Mouse (Mus musculus): Measurements from ENCODE around the gene Scimp. TPM values are rescaled to one million over a fixed set of nuclear protein-coding genes. Genes with fewer than 3 reads are reported as not detected.
"Not testable (repeated sequence)": the region's sequence is repeated elsewhere in the genome, so short reads cannot be mapped to it uniquely, and the experiment has no call there.

The Scimp gene
- total RNA-seq, 4 experiments from 2014 or later = 0.53 TPM; not detected in 3

DNA sequence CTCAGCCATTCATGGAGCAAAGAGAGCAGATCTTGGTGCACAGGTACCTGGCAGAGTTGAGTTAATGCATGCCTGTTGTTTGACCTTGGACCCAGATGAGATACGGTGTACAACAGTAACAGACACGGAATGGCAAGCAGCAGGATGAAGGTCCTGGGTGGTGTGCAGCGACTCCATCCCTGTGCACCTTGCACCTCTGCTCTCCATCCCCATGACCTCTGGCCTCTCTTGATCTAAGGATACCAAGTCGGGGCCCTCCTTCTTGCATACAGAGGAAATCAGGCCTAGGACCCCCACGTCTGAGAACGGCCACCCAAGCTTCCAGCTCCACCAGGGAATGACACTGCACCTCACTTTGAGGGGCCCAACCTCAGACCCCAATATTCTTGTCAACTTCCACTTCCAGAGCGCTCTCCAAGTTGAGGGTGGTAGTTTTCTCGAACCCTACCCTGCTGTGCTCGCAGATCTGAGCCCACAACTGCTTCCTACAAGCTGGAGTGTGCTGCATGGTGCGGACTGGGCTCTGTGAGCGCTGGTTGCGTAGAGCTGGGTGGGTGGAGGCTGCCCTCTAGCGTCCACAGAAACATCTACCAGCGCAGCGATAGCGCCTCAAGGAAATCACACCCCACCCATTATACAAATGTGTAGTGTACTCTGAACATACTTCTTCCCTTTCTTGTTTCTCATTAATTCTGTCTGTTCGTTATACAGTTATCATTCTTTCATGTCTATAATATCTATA lies 35.4 kb downstream of the Scimp start:
- peak; percentile 21 to 41 for DNase-seq (ENCODE audit: low spot score in 2 of 2)

DNA sequence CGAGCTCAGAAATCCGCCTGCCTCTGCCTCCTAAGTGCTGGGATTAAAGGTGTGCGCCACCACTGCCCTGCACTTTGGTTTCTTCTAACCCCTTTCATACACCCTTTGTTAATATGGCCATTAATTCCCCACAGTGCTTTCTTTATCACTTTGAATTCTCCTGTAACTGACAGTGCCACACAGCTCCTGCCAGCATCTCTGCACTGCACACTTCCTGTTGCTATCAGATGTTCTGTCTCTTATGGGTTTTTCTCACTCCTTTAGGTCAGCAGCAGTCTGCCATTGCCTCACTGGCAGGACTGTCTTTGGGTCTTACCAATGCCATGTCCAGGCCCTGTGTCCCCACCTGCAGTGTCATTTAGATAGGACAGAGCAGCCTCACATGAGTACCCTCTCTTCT lies 41.6 kb downstream of the Scimp start:
- no peak for DNase-seq (ENCODE audit: low spot score in 2 of 2)

DNA sequence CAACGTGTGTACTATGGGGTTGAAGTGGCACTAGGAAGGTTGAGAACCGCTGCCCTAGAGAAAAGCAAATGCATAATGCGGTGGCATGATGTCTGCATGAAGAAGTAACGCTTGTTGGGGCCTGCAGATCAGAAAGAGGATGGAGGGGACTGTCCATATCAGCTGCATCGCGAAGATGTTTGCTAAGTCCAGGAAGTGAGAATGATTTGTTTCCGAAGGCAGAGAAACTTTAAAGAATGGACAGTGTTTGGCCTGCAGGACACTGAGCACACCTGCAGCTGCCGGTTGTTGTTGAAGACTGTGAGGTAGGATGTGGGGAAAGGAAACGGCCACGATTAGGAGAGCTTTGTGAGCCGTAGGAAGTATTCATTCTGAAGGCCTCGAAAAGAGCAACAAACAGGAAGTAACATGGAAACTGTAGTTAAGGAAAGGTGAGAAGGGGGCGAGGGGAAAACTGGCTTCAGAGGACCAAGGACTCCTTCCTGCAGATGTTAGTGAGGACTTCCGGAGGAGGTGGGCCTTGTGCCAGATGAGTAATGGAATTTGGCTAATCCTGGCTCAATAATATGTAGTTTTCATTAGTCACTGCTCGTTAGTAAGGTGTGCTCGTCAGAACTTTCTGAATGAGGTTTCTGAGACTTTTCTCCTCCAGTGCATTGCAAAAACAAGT lies 46.5 kb downstream of the Scimp start:
- no peak for DNase-seq (ENCODE audit: low spot score in 2 of 2)

DNA sequence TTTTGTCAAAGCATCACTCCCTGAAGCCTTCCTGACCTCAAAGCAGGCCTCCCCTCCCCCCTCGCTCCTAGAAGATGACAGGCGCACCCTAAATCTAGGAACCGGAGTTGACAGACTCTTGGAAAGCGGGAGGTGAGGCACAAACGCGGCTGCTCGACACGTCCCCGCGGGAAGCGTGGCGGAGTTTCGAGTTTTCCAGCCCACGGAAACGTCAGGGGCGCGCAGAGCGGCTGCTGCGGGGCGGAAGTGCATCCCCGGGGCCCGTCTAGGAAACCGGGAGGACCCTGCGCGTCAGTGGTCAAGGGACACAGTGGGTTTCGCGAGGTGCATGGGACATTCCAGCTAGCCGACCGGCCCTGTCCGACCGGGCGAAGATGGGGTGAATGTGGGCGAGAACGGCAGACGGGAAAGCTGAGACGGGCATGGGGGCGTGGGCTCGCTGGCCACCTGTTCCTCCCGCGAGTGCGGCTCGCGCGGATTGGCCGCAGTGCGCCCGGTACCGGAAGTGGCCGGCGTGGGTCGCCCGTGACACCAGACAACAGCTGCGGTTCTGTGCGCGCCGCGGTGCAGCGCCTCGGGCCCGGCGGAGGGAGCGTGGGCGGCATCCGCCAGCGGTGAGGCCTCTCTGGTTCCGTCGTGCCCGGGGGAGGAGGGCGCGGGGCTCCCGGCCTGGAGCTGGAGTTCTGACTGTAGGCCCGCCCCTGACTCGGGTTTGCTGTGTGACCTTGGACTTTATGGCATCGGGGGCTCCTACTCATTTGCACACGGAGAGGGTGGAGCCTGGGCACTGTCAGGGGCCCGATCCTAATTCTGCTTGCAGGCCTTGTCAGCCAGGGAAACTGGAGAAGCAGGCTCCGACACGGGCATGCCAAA lies 48.2 kb downstream of the Scimp start, which contains the start of gene Zfp3:
Gene Zfp3 (plus strand): TSS at position 274 of the 873 bp plus-strand sequence.
- DNase-seq (ENCODE audit: low spot score in 2 of 2) = peak; percentile 68 to 85

DNA sequence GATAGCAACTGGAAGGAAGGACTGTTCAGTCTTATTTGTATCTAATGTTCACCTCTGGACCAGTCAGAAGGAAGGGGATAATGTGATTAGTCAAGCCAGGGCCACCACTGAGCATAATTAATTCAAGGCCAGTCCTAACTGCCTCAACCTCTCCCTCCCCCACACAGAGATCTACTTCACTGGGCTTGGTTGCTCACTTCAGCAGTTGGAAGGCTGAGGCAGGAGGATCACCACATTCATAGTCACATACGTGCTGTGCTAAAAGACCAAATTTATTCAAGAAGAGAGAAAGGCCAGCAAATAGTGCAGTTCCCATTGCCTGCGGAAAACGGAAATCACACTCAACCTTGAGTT lies 48.8 kb downstream of the Scimp start:
- DNase-seq (ENCODE audit: low spot score in 2 of 2) = no peak

DNA sequence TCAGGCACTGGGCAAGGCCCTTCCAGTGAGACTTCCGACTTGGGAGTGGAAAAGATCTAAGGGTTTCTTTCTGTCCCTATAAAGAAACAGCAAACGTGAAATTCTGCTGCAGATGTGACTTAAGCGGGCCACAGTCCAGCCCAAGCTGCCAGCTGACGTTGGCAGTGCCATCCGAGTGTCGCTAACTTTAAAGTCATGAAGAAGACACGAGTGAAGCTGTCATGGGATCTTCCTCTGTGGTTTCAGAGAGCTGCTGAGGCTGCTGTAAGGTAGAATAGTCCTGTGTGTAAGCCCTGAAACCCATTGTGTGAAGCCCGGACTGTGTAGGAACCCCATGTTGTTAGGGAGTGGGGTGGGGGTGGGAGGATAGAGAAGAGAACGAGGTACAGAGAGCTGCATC lies 49.7 kb downstream of the Scimp start:
- DNase-seq (ENCODE audit: low spot score in 2 of 2) = no peak

DNA sequence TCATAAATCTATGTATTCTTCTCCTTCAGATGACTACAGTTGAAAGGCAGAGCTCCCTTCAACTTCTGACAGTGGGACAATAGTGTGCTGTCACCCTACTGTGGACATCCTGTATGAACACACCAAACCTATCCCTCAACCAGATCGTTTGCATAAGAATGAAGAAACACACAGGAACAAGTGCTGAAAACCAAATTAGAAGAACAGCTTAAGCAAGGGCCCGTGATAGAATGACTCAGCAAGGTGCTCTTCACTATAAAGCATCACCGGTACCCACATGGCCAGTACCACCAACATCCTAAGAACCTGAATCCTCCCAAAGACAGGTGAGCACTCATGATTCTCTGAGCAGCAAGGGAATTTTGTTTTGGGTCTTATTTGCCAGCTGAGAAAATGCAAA lies 51.9 kb downstream of the Scimp start:
- DNase-seq (ENCODE audit: low spot score in 2 of 2) = not testable (repeated sequence)

DNA sequence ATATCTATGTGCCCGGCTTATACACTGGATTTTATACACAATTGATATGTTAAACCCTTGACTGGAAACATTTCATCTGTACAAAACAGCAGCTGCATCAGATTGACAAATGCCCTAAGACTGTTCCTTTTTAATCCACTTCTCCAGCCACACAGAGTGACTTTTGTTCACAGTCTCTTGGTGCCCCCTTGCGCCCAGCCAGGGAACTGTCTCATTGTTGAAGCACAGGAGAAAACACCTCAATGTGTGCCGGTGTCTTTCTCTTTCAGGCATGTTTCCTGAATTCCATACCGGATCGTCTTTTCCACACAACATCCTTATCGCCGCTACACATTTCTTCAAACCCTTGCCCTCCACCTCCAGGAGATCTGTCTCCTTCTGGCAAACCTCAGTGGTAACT lies 56.7 kb downstream of the Scimp start:
- DNase-seq (ENCODE audit: low spot score in 2 of 2) = peak in 1 of 2 experiments; percentile 89

DNA sequence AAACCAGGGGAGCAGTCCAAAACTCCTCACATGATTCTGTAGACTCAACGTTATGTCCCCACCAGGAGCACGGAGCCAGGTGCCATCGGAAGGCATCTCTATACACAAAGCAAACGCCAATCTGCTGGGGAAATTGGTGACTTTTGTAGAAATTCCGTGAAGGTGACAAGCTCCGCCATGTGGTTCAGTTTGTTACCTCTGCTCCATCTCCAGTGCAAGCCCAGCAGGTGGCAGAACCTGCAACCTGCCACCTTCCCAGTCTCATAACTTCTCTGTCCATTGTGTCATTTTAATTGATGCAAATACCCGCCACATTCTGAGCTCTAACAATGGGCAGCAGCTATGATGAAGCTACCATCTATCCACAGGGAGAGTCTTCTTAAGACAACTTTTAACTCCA lies 57.4 kb downstream of the Scimp start:
- no peak for DNase-seq (ENCODE audit: low spot score in 2 of 2)

DNA sequence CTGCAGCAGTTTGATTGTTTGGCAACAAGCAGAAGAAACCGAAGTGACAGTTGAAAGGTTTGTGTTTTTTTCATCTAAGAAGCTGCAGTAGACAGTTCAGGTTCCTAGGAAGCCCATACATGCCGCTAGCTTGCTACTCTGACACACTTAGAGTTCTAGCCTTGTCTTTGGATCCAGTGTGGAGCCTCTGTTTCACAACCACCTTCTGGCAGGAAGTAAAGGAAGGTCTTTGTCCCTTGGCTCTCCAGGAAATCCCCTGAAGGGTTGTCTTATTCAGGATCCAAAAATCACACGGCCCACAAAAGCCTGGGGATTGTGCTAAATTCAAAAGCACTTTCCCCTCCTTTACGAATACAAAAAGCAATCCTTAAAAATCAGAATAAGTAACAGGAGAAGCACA lies 57.9 kb downstream of the Scimp start:
- no peak for DNase-seq (ENCODE audit: low spot score in 2 of 2)

DNA sequence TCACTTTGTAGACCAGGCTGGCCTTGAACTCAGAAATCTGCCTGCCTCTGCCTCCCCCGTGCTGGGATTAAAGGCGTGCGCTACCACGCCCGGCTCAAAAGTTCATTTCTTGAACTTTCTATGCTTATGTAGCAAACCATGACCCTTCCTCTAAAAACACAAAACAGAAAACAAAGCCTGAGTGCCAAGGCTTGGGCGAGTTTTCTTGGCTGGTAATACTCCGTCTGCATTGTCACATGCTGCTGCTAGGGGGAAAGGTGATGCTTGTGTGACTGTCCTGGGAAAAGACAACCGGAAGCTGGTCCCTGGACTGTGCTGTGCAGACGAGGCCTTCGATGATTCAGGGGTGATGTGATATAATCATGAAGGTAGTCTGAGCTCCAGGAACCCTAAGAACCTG lies 59.2 kb downstream of the Scimp start:
- DNase-seq (ENCODE audit: low spot score in 2 of 2) = no peak

DNA sequence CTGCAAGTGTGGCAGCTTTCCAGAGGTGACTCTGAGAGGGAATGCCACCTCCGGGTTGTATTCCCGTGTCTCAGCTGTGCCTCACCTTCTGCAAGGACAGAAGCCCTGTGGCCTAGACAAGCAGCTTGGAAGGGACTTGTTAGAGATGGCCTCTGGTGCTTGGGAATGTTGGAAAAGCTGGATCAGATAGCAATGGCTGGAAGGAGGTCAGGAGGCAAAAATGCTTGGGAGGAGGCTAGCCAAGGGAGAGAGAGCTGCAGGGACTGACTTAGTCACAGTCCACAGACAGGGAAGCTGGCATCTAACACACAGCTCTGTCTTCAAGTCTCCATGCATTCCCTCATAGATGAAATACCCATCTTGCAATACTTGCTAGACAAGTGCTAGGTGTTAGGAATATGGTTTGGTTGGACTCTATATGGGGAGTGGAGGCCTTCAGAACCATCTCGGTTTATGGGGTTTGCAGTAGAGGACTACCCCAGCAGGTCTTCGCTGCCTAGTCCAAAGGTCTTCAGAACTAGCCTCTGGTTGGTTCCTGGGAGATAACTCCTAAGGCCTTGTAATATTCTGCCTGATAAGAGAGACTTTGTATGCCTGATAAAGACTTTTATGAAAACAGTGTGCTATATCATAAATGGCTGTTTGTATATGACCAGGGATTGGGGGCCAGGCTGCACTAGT lies 59.9 kb downstream of the Scimp start:
- DNase-seq (ENCODE audit: low spot score in 2 of 2) = no peak

DNA sequence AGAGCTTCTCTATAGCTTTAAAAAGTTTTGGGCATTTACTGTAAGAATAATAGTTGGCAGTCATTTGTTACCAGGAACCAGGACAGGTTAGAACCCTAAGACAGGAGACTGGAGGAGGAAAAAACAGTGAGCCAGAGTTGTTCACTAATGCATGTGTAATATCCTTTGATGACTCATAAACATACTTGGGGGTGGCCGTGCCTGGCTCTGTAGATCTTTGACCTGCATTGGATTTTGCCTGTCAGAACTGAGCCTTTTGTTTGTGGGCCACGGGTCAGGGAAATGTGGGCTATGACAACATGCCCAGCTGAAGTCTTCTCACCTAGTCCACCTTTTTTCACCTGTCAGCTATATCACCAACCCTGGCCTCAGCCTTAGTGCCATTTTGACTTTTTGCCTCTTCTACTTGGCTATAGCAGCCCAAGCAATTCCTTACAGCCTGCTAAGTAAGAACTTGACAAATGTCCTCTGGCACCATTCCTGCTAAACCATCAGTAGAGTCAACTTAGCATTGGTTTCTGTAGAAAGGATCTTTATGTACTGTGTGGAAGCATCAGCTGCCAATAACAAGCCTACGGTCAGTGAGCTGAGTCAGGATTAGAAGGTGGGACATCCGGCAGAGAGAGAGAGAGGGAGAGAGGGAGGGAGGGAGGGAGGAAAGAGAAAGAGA lies 64.4 kb downstream of the Scimp start:
- no peak for DNase-seq (ENCODE audit: low spot score in 2 of 2)

DNA sequence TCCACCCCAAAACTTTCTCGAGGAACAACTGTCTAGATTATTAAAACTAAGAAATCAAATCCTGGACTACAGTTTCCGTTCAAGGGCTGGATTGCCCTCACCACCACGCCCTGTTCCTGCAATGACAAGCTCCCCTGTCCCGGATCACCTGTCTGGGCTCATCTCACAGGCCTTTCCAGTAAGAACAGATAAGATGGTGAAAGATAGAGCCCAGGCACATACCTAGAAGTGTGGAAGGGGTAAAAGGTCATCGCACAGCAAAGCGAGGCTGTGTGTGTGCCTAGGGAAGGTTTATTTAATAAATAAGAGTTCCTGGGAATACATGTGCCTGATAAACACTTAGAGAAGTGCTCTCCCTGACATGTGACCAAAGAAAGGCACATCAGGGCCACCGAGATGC lies 66.8 kb downstream of the Scimp start:
- no peak for DNase-seq (ENCODE audit: low spot score in 2 of 2)

DNA sequence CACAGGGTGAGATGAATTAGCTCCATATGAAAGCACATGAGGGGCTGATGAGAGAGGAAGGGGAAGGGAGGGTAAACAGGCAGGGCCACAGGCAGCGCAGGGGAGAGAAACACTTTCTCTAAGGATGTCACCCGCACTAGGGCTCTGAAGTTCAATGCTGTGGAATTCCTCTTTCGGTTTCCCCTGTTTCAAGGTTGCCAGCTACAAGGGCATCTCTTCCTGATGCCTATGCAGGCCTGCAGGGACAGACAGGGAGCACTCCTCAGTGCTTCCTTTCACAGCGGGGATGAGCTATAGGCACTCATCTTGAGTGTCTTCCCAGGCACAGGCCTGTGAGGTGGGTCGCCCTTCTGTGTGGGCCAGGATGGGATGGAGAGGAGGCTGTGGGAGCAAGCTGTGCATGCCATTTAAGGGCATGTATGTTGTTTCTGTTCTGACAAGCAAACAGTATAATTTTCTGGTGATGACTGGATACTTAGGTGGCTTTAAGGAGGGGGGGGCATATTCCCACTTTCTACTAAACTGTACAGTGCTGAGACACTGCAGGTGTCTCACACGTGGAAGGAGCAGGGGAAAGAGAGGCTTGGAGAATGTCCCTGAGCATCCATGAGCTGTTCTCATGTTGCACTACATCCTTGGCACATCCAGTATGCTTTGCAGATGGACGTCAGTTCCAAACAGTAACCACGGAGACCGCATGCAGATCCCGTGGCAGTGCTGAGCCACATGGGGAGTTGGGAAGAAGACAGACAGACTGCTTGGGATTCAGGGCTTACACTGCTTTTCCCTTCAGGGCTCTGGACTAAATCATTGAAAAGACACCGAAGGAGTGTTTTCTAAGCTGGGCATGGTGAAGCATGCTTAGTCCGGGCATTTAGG lies 69.6 kb downstream of the Scimp start:
- no peak for DNase-seq (ENCODE audit: low spot score in 2 of 2)

DNA sequence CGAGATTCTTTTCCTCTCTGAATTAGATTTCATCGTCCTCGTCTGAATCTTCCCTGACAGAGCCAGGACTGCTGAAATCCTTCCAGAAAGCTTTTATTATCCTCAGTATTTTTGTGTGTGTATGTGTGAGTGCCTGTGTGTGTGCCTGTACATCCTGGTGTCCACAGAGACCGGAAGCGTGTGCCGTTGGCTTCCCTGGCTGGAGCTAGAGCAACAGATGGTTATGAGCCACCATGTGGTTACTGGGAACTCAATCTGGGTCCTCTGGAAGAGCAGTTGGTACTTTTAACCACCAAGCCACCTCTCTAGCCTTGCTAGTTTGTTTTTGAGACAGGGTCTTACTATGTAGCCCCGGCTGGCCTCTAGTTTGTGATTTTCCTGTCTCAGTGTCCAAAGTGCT lies 70.3 kb downstream of the Scimp start:
- DNase-seq (ENCODE audit: low spot score in 2 of 2) = no peak

DNA sequence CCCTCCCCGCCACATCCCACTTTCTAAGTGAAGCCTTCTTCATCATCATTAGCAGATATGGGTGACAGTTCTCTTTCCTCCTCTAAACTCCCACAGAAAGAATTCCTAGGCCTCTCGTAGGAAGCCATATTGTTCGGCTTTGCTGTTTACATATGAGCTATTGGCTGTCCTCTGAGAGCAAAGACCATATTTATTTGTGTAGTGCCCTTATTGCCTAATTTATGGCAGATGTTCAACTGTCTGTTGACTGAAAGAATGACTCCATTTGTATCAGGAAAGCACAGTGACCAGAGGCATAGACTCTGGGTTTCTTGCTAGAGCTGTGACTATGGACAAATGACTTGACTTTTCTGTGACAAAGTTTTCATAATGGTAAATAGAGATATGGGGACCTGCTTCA lies 70.8 kb downstream of the Scimp start:
- DNase-seq (ENCODE audit: low spot score in 2 of 2) = no peak
